Mouse (Mus musculus) megakaryocyte-erythroid progenitor cell, adult 5-6 weeks (primary cell): ENCODE measurements around the gene Helz. TPM values are rescaled to one million over a fixed set of nuclear protein-coding genes. Genes with fewer than 3 reads are reported as not detected.

Experiments
- ATAC-seq: replicated peaks from 2 replicates; pipeline ENCODE4 v1.8.0; 2016; ENCODE audit warnings: mild to moderate bottlenecking, inconsistent platforms; ENCODE audit not compliant: severe bottlenecking, poor library complexity, low FRiP score, low TSS enrichment
- total RNA-seq, 2 experiments: library from RNA; stranded (forward) in 1 of 2; stranded (reverse) in 1 of 2; fragments of 200-1000, 215-1000 nt in 1 of 2; fragments of >200 nt in 1 of 2; fragmentation: Nextera tagmentation in 1 of 2; gene quantifications; 2 replicates each; pipeline ENCODE4 v1.2.3; 2014 to 2017

The Helz gene
- total RNA-seq, 2 experiments from 2014 or later = 22.3 to 37.3 TPM

GRCm38 (mm10) chr11:107652137-107652536 is 104.4 kb downstream of the Helz start:
- ATAC-seq = no peak

GRCm38 (mm10) chr11:107655538-107655937 is 107.8 kb downstream of the Helz start:
- ATAC-seq = no peak

- ATAC-seq = no peak
These were observed 109.4 kb downstream of the Helz start for GRCm38 (mm10) chr11:107657117-107657516.

- ATAC-seq = no peak
These were observed 112.7 kb downstream of the Helz start for GRCm38 (mm10) chr11:107660452-107660851.

- no peak for ATAC-seq
These were observed 114.9 kb downstream of the Helz start for GRCm38 (mm10) chr11:107662666-107663065.

GRCm38 (mm10) chr11:107667542-107667941 is 119.8 kb downstream of the Helz start:
- no peak for ATAC-seq

GRCm38 (mm10) chr11:107668223-107668622 is 120.5 kb downstream of the Helz start:
- ATAC-seq = no peak

- no peak for ATAC-seq
These were observed 121.2 kb downstream of the Helz start for GRCm38 (mm10) chr11:107668977-107669376.

- ATAC-seq = no peak
These were observed 126.3 kb downstream of the Helz start for GRCm38 (mm10) chr11:107674006-107674405.

GRCm38 (mm10) chr11:107674601-107675000 is 126.9 kb downstream of the Helz start:
- ATAC-seq = no peak

- ATAC-seq = no peak
These were observed 127.5 kb downstream of the Helz start for GRCm38 (mm10) chr11:107675246-107675645.

- ATAC-seq = no peak
These were observed 128.6 kb downstream of the Helz start for GRCm38 (mm10) chr11:107676207-107676940.

GRCm38 (mm10) chr11:107682694-107683355 is 135.1 kb downstream of the Helz start:
- no peak for ATAC-seq

GRCm38 (mm10) chr11:107683544-107684465 is 136.1 kb downstream of the Helz start:
- no peak for ATAC-seq

- no peak for ATAC-seq
These were observed 138.6 kb downstream of the Helz start for GRCm38 (mm10) chr11:107686290-107686689.

- ATAC-seq = no peak
These were observed 140.8 kb downstream of the Helz start for GRCm38 (mm10) chr11:107688480-107688879.

GRCm38 (mm10) chr11:107691569-107691968 is 143.8 kb downstream of the Helz start:
- ATAC-seq = no peak

GRCm38 (mm10) chr11:107693338-107693737 is 145.6 kb downstream of the Helz start:
- ATAC-seq = peak; percentile 81

GRCm38 (mm10) chr11:107699967-107700366 is 152.2 kb downstream of the Helz start:
- no peak for ATAC-seq
